Mouse (Mus musculus): Measurements from ENCODE around the gene Eomes. TPM values are rescaled to one million over a fixed set of nuclear protein-coding genes. Genes with fewer than 3 reads are reported as not detected.

The Eomes gene
- polyA plus RNA-seq (2014; fragmentation: Illumina TruSeq; extraction: RNeasy Lipid Tissue Mini Kit (QIAGEN cat#74804); ENCODE audit: low read depth, low replicate concordance), result 0.17 TPM

GRCm38 (mm10) chr9:118477961-118478360 lies at the start of gene Eomes:
Eomes (plus strand) TSS chr9:118478212.

GRCm38 (mm10) chr9:118506020-118506403 lies 28.0 kb downstream of the Eomes start, which contains the start of gene Golga4:
Golga4 (plus strand) TSS chr9:118506267.

Other genes with a start within 250 kb of the Eomes start
- gene Golga4, start 28.1 kb downstream of the Eomes start, polyA plus RNA-seq (2014; fragmentation: Illumina TruSeq; extraction: RNeasy Lipid Tissue Mini Kit (QIAGEN cat#74804); ENCODE audit: low read depth, low replicate concordance), result 96.8 TPM
- 57.0 TPM for gene Itga9, start 128.5 kb downstream of the Eomes start, polyA plus RNA-seq (2014; fragmentation: Illumina TruSeq; extraction: RNeasy Lipid Tissue Mini Kit (QIAGEN cat#74804); ENCODE audit: low read depth, low replicate concordance)